Mouse (Mus musculus) cerebellum, adult 2 months (tissue): Measurements from ENCODE around the gene Depp1.

Source experiments
- CTCF ChIP-seq: fragments of 200-500 bp; IDR thresholded peaks from 2 replicates; pipeline ENCODE4 v1.5.1; 2011; ENCODE audit warnings: low read depth, mild to moderate bottlenecking, control low read depth, low read length, moderate library complexity, borderline replicate concordance; ENCODE audit not compliant: insufficient read depth
- POLR2A ChIP-seq: fragments of 200-500 bp; IDR thresholded peaks from 2 replicates; pipeline ENCODE4 v1.6.1; 2011; ENCODE audit warnings: low read length, control low read depth, borderline replicate concordance; ENCODE audit not compliant: insufficient read depth

DNA sequence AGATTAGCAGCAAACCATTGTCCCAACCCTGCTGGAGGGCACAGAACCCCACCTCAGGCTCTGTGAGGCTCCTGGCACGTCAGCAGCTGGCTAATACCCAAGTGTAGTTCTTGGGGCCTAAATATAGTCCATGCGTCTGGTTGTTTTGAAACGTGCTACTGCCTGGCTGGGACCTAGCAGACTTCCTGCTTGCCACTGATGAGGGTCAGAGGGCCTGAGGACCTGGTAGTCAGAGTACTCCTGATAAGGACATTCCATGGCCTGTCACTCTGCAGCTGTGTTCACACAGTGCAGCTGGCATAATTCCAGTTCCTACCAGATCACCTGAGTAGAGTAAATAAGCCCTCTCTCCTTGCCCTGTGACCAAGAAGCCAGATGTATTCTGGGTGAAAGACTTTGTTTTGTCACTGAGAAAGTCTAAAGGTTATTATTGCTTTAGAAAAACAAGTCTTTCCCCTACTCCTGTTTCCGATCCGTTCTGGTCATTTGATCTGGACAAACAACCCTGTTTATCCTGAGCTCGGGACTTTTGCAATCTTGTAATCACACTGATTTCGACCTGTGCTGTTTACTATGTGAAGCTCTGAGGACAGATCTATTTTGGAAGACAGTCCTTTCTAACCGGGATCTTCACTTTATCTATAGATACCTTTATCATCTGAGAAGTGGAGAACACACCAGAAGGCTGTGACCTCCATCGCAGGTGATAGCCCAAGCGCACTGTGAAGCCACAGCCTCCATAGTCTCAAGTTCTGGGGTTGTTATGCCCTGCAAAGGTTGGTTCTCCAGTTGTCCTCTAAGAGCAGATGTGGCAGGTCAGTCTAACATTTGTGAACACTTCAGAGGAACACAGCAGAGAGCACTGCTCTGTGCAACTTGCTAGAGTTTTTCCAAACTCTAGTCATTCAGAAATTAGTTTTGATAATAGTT, 14.9 kb upstream of the Depp1 start:
- TF ChIP-seq CTCF (no peak), POLR2A (no peak)
